Mouse (Mus musculus): ENCODE data around the gene Noa1. TPM values are rescaled to one million over a fixed set of nuclear protein-coding genes. Genes with fewer than 3 reads are reported as not detected.
A peak's percentile ranks its signal among the peaks of the same experiment; 100 is the strongest.

Gene Noa1
- 10 to 100 TPM; 22.1 to 25.7 TPM for total RNA-seq (2021)
- long read RNA-seq, experiment 1, transcript Noa1-201 (7 exons, 2,288 nt) = major isoform, 26 of 35 reads
- long read RNA-seq, experiment 1, partial matches to known transcripts = 0 of 35 reads
- long read RNA-seq, experiment 1, other reads (novel, unspliced or antisense) = 9 of 35 reads
- long read RNA-seq, experiment 2, transcript Noa1-201 (7 exons, 2,288 nt) = major isoform, 15 of 25 reads
- long read RNA-seq, experiment 2, partial matches to known transcripts = 0 of 25 reads
- long read RNA-seq, experiment 2, other reads (novel, unspliced or antisense) = 10 of 25 reads

DNA sequence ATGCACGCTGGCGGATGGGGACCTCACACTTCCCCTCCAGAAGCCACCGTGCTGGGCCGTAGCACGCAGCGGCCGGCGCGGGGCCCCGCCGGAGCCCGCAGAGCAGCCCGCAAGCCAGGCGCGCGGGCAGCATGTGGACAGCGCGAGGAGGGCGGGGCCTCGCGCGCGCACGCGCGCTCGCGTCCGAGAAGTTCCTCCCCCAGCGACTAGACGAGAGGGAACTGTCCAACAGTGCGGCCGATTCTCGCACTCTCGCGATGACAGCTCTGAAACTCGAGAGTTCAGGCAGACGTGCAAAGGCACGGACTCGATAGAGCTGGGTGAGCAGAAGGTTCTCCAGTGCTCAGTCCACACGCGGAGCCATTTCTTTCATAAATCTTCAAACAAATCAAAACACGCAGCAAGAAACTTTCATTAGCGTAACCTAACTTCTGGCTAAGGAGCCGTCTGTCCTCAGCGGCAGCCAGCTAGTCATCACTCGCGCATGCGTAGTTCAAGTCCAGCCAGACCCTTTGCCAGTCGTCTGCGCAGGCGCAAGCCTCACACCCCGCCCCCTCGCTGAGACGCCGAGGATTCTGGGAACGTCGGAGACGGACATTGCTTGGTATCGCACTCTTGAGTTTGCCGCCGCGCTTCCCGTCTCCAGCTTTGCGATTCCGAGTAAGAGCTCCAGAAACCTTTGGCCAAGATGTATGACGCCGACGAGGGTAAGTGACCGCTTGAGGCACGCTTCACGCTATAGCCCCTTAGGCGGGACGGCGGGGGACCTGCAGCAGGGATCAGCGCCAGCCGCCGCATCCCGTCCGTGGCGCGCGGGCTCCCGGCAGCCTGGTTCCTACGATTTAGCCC, at the start of gene Noa1, which contains the start of gene Polr2b:
Gene Noa1, minus strand, starts transcription at position 161 of the 849 bp plus-strand sequence.
Gene Polr2b, plus strand, starts transcription at position 224 of the 849 bp plus-strand sequence.
- DNase-seq = peak; percentile 99 to 100

GRCm38 (mm10) chr5:77358347-77358746, 48.5 kb upstream of the Noa1 start:
- peak; percentile 75 to 78 for DNase-seq

DNA sequence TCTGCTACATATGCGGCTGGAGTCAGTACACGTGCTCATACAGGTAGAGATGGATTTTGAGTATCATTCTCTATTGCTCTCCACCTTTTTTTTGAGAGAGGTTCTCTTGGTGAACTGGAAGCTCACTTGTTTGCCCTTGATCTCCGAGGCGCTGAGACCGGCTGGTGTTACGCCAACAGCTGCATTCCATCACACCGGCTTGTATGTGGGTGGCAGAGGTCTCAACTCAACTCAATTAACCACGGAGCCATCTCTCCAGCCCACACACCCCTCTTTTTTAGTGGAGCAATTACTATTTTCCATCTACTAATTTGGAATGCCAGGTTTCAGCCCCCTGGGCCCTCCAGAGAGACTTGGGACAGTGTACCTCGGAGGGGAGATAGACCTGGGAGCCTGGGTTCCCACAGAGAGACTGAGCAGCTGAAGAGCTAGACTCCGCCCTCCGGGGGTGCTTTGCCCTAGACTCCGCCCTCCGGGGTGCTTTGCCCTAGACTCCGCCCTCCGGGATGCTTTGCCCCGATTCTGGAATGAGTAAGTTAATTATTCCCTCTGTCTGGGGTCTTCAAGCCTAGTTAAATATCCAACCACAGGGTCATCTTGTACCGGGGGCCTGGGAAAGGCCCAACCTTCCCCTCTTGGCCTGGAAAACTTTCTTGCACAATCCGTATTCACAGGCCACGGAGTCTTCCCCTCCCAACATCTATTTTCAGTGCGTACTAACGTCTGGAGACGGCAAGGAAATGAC, 47.7 kb upstream of the Noa1 start:
- DNase-seq = peak; percentile 87 to 90

- DNase-seq = no peak
Measured at GRCm38 (mm10) chr5:77355307-77356265, 45.7 kb upstream of the Noa1 start.

DNA sequence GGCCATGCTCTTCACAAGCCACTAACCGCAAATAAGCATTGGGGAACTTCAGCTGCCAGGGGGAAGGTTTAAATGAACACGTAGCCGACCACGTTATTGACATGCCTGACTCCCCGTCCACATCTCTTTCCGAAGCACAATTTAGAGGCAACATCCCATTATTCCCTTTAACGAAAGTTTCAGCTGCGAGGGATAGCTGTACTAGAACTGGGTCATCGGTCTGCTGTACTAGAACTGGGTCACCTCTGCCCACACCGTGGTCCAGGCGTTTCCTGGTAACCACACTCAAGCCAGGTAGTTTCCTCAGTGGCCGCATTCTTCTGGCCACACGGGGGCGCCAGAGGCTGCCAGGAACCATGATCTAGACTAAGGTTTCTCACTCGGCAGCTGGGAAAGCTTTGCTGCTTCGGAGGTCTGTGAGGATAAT, 44.5 kb upstream of the Noa1 start:
- peak; percentile 83 to 93 for DNase-seq

DNA sequence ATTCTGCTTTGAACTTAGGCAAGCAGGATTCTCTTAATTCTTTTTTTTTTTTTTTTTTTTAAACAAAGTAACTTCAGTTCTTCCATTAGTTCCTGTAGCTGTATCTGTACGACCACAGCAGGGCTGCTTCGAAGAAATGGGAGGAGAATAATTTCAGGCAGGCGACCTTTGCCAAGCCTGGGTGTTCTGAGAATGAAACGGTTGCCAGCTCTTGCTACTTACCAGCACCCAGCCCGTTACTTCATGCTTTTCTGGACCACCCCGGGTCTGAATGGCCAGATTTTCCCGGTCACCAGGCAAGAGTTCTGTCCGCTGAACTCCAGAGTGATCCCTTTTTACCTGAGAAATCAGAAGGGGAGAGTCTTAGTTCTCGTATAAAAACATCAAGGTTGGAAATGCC, 41.8 kb upstream of the Noa1 start:
- no peak for DNase-seq

DNA sequence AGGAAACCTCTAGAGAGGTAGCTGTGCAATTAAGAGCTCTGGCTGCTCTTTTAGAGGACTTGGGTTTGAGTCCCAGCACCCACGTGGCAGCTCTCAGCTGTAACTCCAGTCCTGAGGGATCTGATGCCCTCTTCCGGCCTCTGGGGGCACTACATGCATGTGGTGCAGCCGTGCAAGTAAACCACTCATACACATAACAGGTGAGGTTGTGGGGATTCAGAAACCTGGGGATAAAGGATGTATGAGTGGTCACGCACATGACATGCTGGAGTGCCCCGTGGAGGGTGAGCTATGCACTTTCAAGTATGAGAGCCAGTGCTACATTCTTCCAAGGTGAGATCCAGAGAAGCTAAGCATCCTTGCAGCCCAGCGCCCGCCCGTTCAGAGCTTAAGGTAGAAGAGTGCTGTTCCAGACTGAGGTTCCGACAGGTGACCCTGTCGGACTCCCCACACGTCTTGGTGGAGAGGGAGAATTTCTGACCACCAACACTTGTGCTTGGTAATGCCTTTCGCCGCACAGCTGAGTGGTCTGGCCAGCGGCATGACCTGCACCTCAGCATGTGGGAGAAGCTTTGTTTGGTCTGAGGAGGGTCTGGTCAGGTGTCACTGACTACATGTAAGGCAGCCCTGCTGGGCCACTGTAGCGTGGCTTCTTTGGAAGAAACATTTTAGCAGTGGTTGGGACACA, 40.2 kb upstream of the Noa1 start:
- DNase-seq = no peak

DNA sequence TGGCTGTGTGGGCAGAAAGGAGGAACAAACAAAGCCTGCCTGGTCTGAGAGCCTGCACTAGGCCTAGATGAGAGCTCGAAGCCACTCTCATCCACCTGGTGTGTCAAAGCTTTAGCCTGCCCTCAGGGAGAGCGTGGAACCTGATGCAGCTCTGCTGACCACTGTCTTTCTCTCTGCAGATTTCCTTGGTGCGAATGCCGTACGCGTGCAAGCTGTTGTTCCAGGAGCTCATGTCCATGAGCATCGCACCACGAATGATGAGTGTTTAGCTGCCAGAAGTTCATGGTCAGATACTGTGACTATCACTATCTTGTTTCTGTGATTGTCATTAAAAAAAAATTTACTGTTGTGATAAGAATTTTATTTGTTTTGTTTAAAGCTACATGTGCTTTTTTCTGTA, 39.0 kb upstream of the Noa1 start:
- no peak for DNase-seq

- no peak for DNase-seq
Measured at GRCm38 (mm10) chr5:77340033-77340432, 30.1 kb upstream of the Noa1 start.

GRCm38 (mm10) chr5:77330154-77330553, 20.3 kb upstream of the Noa1 start:
- DNase-seq = no peak

DNA sequence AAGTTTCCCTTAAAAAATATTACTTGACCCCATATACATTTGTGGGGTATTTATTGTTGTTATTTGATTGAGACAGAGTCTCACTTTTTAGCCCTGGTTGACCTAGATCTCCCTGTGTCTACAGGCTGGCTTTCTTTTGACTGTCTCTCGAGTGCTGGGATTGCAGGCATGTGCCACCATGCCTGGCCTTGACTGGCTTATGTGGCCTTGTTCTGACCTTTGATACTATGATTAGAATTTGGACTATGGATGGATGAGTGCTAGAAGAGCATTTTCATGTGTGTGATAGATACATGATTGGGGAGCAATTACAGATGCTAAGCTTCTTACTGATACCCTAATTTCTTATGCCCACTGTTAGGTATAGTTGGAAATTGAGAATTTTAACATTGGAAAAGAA, 15.1 kb upstream of the Noa1 start:
- no peak for DNase-seq

- no peak for DNase-seq
Measured at GRCm38 (mm10) chr5:77314986-77315385, 5.1 kb upstream of the Noa1 start.

- DNase-seq = no peak
Measured at GRCm38 (mm10) chr5:77314206-77314605, 4.3 kb upstream of the Noa1 start.

GRCm38 (mm10) chr5:77309051-77309906, 605 bp downstream of the Noa1 start:
- peak in 1 of 2 experiments; percentile 18 for DNase-seq

GRCm38 (mm10) chr5:77307821-77308553, 1.9 kb downstream of the Noa1 start:
- DNase-seq = no peak

- no peak for DNase-seq
Measured at GRCm38 (mm10) chr5:77301296-77301903, 8.5 kb downstream of the Noa1 start.

- DNase-seq = no peak
Measured at GRCm38 (mm10) chr5:77299486-77299885, 10.4 kb downstream of the Noa1 start.

- DNase-seq = peak in 1 of 2 experiments; percentile 18
Measured at GRCm38 (mm10) chr5:77292803-77293522, 16.9 kb downstream of the Noa1 start.

Data from heart, adult 18-20 months (tissue).